Mouse (Mus musculus) granulocyte monocyte progenitor cell, adult 5-6 weeks (primary cell): Measurements from ENCODE around the gene Ly6g6c. TPM values are rescaled to one million over a fixed set of nuclear protein-coding genes. Genes with fewer than 3 reads are reported as not detected.

Experiments
- ATAC-seq: replicated peaks from 2 replicates; pipeline ENCODE4 v1.8.0; 2016; ENCODE audit warnings: mild to moderate bottlenecking, moderate TSS enrichment, inconsistent platforms; ENCODE audit not compliant: poor library complexity, severe bottlenecking
- total RNA-seq, 2 experiments: library from RNA; stranded (forward) in 1 of 2; stranded (reverse) in 1 of 2; fragments of 200-712, 200-1000 nt in 1 of 2; fragments of >200 nt in 1 of 2; fragmentation: Nextera tagmentation in 1 of 2; gene quantifications; 2 replicates each; pipeline ENCODE4 v1.2.3; 2014 to 2017

The Ly6g6c gene
- total RNA-seq, 2 experiments from 2014 or later, result not detected

DNA sequence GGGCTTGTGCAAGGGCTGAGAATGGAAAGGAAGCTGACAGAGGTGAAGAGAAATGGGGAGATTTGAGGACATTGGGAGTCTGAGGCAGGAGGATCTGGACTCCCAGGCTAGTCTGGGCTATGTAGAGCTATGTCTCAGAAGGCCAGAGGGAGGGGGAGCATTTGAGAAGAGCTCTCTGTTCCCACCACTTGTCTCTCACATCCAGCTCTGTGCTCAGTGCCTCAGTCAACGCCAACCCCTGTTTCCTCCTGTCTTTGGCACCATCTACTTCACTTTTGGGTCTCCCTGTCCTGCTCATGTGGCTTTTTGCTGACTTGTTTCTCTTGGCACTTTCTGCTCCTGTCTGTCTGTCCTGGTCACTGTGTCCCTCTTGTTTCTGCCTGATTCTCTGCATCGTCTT, 12.1 kb downstream of the Ly6g6c start:
- no peak for ATAC-seq

GRCm38 (mm10) chr17:35077786-35078233, 12.6 kb downstream of the Ly6g6c start, which contains the start of gene Ly6g6d:
Gene Ly6g6d (minus strand): TSS chr17:35078065.
- peak; percentile 73 for ATAC-seq

- ATAC-seq, result peak; percentile 54
Measured at GRCm38 (mm10) chr17:35079778-35080177, 14.6 kb downstream of the Ly6g6c start.

GRCm38 (mm10) chr17:35080248-35080647, 15.1 kb downstream of the Ly6g6c start:
- ATAC-seq, result no peak

- ATAC-seq, result no peak
Measured at GRCm38 (mm10) chr17:35080710-35081109, 15.5 kb downstream of the Ly6g6c start.

- no peak for ATAC-seq
Measured at GRCm38 (mm10) chr17:35082841-35083576, 17.8 kb downstream of the Ly6g6c start.

DNA sequence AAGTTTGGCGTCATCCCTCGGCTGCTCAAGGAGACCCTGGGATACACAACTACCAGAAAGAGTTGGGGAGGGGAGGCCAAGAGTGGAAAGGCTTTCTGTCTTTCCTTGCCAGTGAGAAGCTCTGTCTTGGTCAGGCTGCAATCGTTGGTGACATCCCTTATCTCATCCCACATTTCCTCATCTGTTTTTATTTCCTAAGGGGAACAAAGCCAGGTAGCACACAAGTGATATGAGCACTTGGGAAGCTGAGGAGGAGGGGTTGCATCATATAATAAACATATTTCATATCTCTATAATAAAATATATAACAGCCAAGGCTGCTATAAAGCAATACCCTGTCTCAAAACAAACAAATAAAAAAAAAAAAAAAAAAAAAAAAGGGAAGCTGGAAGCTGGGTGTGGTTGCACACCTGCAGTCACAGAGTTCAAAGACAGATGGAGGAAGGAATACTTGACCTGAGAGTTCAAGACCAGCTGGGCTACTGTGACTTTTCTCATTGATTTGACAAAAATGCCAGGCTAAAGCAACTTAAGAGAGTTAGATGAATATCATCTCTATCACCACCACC, 18.8 kb downstream of the Ly6g6c start:
- no peak for ATAC-seq

DNA sequence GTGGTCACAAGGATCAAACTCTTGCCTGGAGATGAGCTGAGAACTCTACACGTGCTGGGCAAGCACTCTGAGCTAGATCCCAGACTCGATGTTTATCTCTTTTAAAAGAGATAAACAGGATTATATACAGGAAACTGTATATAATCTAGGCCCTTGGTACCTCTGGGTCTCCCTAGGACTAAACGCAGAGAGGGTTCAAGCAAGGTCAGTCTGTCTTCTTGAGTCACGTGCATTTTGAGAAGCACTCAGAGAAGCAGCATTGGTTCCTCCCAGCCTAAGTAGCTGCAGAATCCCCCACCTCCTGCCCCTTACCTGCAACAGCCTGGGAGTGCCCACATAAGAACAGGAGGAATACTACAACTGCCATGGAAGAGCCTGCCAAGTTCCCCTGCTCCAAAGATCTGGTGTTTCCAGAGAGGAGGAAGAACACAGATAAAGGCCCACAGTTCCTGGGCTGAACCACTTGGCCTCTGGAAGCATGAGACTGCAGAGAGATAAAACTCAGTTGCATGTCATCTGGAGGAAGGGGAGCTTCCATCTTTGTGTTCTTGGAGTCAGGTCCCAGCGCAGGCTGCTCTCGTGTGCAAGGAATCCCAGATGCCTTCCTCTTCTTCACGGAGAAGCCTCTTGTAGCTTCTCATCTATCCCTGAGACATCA, 20.1 kb downstream of the Ly6g6c start, which contains the start of gene Ly6g6f:
Ly6g6f (minus strand) TSS at position 403 of the 658 bp plus-strand sequence.
- ATAC-seq, result no peak

DNA sequence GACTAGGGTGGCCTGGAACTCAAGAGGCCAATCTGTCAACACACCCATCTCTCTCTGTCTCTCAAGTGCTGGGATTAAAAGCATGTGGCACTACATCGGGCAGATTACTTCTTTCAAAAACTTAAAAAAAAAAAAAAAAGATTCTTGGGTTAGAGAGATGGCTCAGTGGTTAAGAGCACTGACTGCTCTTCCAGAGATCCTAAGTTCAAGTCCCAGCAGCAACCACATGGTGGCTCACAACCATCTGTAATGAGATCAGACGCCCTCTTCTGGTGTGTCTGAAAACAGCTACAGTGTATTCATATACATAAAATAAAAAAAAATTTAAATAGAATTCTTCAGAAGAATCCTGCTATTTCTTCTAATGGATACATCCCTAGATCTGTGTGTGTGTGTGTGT, 23.0 kb downstream of the Ly6g6c start:
- no peak for ATAC-seq

DNA sequence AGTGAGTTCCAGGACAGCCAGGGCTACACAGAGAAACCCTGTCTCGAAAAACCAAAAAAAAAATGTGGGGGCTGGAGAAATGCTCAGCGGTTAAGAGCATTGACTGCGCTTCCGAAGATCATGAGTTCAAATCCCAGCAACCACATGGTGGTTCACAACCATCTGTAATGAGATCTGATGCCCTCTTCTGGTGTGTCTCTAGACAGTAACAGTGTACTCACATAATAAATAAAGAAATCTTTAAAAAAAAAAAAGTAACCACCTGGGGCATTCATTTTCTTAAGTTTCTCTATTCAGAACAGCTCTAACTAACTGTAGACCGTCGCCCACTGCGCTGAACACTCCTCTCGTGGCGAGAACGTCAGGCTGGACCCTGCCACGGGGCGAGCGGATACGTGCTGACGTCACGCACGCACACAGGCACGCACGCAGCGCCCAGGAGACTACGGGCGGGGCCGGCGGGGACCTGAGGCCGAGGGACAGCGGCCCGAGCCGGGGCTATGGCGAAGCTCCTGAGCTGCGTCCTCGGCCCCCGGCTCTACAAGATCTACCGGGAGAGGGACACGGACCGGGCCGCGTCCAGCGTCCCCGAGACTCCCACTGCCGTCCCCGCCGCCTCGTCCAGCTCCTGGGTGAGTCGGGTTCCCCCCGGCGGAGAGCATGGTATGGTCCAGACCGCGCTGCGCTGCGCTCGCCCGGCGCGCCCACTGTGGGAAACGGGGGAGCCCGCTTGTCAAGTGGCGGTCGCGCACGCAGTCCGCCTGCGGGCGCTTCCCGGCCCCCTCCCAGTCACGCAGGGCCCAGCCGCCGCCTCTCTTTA, 23.8 kb downstream of the Ly6g6c start, which contains the start of gene Abhd16a:
Abhd16a (plus strand) TSS at position 439 of the 820 bp plus-strand sequence.
- ATAC-seq, result peak; percentile 95

GRCm38 (mm10) chr17:35090166-35090932, 25.2 kb downstream of the Ly6g6c start:
- ATAC-seq, result no peak

- no peak for ATAC-seq
Measured at GRCm38 (mm10) chr17:35092403-35093198, 27.4 kb downstream of the Ly6g6c start.

- ATAC-seq, result peak; percentile 50
Measured at GRCm38 (mm10) chr17:35094475-35095365, 29.5 kb downstream of the Ly6g6c start.

GRCm38 (mm10) chr17:35096597-35096996, 31.4 kb downstream of the Ly6g6c start:
- no peak for ATAC-seq

GRCm38 (mm10) chr17:35097164-35097655, 32.0 kb downstream of the Ly6g6c start:
- no peak for ATAC-seq

GRCm38 (mm10) chr17:35100196-35100765, 35.1 kb downstream of the Ly6g6c start:
- ATAC-seq, result no peak

GRCm38 (mm10) chr17:35101161-35101560, 36.0 kb downstream of the Ly6g6c start:
- ATAC-seq, result no peak
